Mouse (Mus musculus) brown adipose tissue, adult 24 weeks (tissue): Measurements from ENCODE around the gene Kti12. TPM values are rescaled to one million over a fixed set of nuclear protein-coding genes. Genes with fewer than 3 reads are reported as not detected.

ENCODE experiments used
- polyA plus RNA-seq: library from polyadenylated mRNA; stranded (reverse); fragments of >200 nt; gene quantifications from 2 replicates; pipeline ENCODE4 v1.2.4, GENCODE M21; 2012; ENCODE audit not compliant: missing spikeins, insufficient read depth, insufficient read length

Gene Kti12
- polyA plus RNA-seq, 1 experiment = 15.4 TPM

Other genes starting within 250 kb of the Kti12 start
- 8.9 and 15.2 TPM in 2 replicates for gene Cc2d1b, start 227.8 kb upstream of the Kti12 start, polyA plus RNA-seq
- not detected in 2 replicates for gene 3110021N24Rik, start 128.1 kb upstream of the Kti12 start, polyA plus RNA-seq
- 10.3 and 12.4 TPM in 2 replicates for gene Zfyve9, start 67.0 kb upstream of the Kti12 start, polyA plus RNA-seq
- gene Btf3l4, start 14.2 kb upstream of the Kti12 start, polyA plus RNA-seq = 142 and 218 TPM in 2 replicates
- 55.8 and 58.7 TPM in 2 replicates for gene Txndc12, start 13.2 kb upstream of the Kti12 start, polyA plus RNA-seq
- not detected in 2 replicates for gene A730015C16Rik, start 834 bp downstream of the Kti12 start, polyA plus RNA-seq
- not detected in 2 replicates for gene Rab3b, start 31.3 kb downstream of the Kti12 start, polyA plus RNA-seq
- gene Nrd1, start 152.9 kb downstream of the Kti12 start, polyA plus RNA-seq = 53.5 and 66.7 TPM in 2 replicates